Mouse (Mus musculus) lung, postnatal 0 days (tissue): ENCODE results near the gene Gm9913. TPM values are rescaled to one million over a fixed set of nuclear protein-coding genes. Genes with fewer than 3 reads are reported as not detected.

ENCODE experiments used
- ATAC-seq: fragments of 200-750 bp; cut with Nextera tagmentation; 2 replicates; pipeline ENCODE4 v1.8.0; 2017; ENCODE audit warnings: moderate library complexity
- DNase-seq: peaks from one replicate; pipeline ENCODE4 v3.0.0-alpha.2; 2016; ENCODE audit warnings: low spot score
- H3K27ac ChIP-seq: fragments of 300-500 bp; sonication (generic); 2 replicates; pipeline ENCODE4 v1.5.1; 2014; ENCODE audit warnings: antibody characterized with exemption, mild to moderate bottlenecking, low read length, mixed read lengths
- H3K27me3 ChIP-seq: fragments of 300-500 bp; sonication (generic); replicated peaks from 2 replicates; pipeline ENCODE4 v1.6.1; 2014; ENCODE audit warnings: low read length, mixed read lengths; ENCODE audit not compliant: insufficient read depth
- H3K36me3 ChIP-seq: fragments of 300-500 bp; sonication (generic); 2 replicates; pipeline ENCODE4 v1.6.1; 2014; ENCODE audit warnings: low read length, mixed read lengths; ENCODE audit not compliant: insufficient read depth
- H3K4me1 ChIP-seq: fragments of 300-500 bp; sonication (generic); 2 replicates; pipeline ENCODE4 v1.6.1; 2014; ENCODE audit warnings: antibody characterized with exemption, low read depth, low read length, mixed read lengths; ENCODE audit not compliant: insufficient read depth
- H3K4me2 ChIP-seq: fragments of 300-500 bp; sonication (generic); replicated peaks from 2 replicates; pipeline ENCODE4 v1.6.1; 2014; ENCODE audit warnings: low read depth, mild to moderate bottlenecking, low read length, moderate library complexity, mixed read lengths
- H3K4me3 ChIP-seq: fragments of 300-500 bp; sonication (generic); 2 replicates; pipeline ENCODE4 v1.5.1; 2014; ENCODE audit warnings: low read depth, low read length
- H3K9ac ChIP-seq: fragments of 300-500 bp; sonication (generic); replicated peaks from 2 replicates; pipeline ENCODE4 v1.6.1; 2014; ENCODE audit warnings: low read depth, mild to moderate bottlenecking
- H3K9me3 ChIP-seq: fragments of 300-500 bp; sonication (generic); 2 replicates; pipeline ENCODE4 v1.6.1; 2016; ENCODE audit warnings: low read length, mixed read lengths
- CTCF ChIP-seq: IDR thresholded peaks from 2 replicates; pipeline ENCODE4 v1.5.1; 2016; ENCODE audit warnings: antibody characterized with exemption, mild to moderate bottlenecking
- EP300 ChIP-seq: IDR thresholded peaks from 2 replicates; pipeline ENCODE4 v1.6.1; 2016; ENCODE audit warnings: antibody characterized with exemption, mild to moderate bottlenecking, control low read depth
- WGBS: fragments of 180-500 bp; shearing (Covaris S2); extraction: QIAGEN DNeasy Blood & Tissue Kit; methylation state at CpG from one replicate; pipeline ENCODE4 v1.1.7; 2014; 5-methylcytosine and 5-hydroxymethylcytosine counted together
- polyA plus RNA-seq: library from polyadenylated mRNA; unstranded; fragments of >200 nt; fragmentation: Nextera tagmentation; extraction: Ambion mirVana; gene quantifications from 2 replicates; pipeline ENCODE4 v1.2.1, GENCODE M21; 2015

The Gm9913 gene
- polyA plus RNA-seq, 1 experiment from 2014 or later = 0.68 TPM

- 76% methylated on average over 4 of the region's 4 CpGs for WGBS
- Histone ChIP-seq H3K4me3 (no peak overlapping the region), H3K27me3 (no peaks in the 10 kb centered on the region), H3K9me3 (no peaks in the 10 kb centered on the region), H3K4me2 (no peak overlapping the region), H3K4me1 (peaks cover 5% of the 10 kb centered on the region; the same call in 1 of the 2 replicates), H3K27ac (no peak overlapping the region), H3K9ac (no peak overlapping the region), H3K36me3 (peaks cover 9% of the 10 kb centered on the region; the same call in 1 of the 2 replicates)
- DNase-seq (no peak), ATAC-seq (no peak)
- TF ChIP-seq EP300 = no peak
- TF ChIP-seq CTCF = no peak
Observed at GRCm38 (mm10) chr2:125471721-125472120, 33.2 kb upstream of the Gm9913 start.

- Histone ChIP-seq H3K4me2 (no peak overlapping the region), H3K27me3 (no peaks in the 10 kb centered on the region), H3K9me3 (no peaks in the 10 kb centered on the region), H3K4me1 (peaks cover 5% of the 10 kb centered on the region; the same call in 1 of the 2 replicates), H3K9ac (no peak overlapping the region), H3K36me3 (peaks cover 3% of the 10 kb centered on the region; the same call in 1 of the 2 replicates), H3K4me3 (no peak overlapping the region), H3K27ac (no peak overlapping the region; the same call in 1 of the 2 replicates)
- ATAC-seq (no peak), DNase-seq (peak; percentile 44)
- WGBS = 27% methylated on average over 2 of the region's 2 CpGs
- 0 out of 2 replicates have a peak, but pooled peaks have one; percentile 41 for TF ChIP-seq EP300
- no peak for TF ChIP-seq CTCF
Observed at GRCm38 (mm10) chr2:125473228-125473627, 31.7 kb upstream of the Gm9913 start.

GRCm38 (mm10) chr2:125474690-125475089 lies 30.2 kb upstream of the Gm9913 start:
- Histone ChIP-seq H3K9me3 (no peaks in the 10 kb centered on the region), H3K27me3 (no peaks in the 10 kb centered on the region), H3K36me3 (no peaks in the 10 kb centered on the region), H3K4me2 (no peak overlapping the region), H3K4me1 (peaks cover 7% of the 10 kb centered on the region; the same call in 1 of the 2 replicates), H3K4me3 (no peak overlapping the region), H3K9ac (no peak overlapping the region), H3K27ac (no peak overlapping the region)
- ATAC-seq (no peak), DNase-seq (no peak)
- WGBS = 64% methylated on average over 5 of the region's 5 CpGs
- no peak for TF ChIP-seq EP300
- no peak for TF ChIP-seq CTCF

- Histone ChIP-seq H3K9ac (no peak overlapping the region), H3K9me3 (no peaks in the 10 kb centered on the region), H3K27ac (no peak overlapping the region), H3K4me2 (no peak overlapping the region), H3K36me3 (no peaks in the 10 kb centered on the region), H3K4me1 (peaks cover 7% of the 10 kb centered on the region; the same call in 1 of the 2 replicates), H3K27me3 (no peaks in the 10 kb centered on the region), H3K4me3 (no peak overlapping the region)
- DNase-seq (peak; percentile 49), ATAC-seq (peak; percentile 16)
- TF ChIP-seq EP300 = no peak
- TF ChIP-seq CTCF = no peak
- 50% methylated on average over 3 of the region's 3 CpGs for WGBS
Observed at GRCm38 (mm10) chr2:125476231-125476630, 28.7 kb upstream of the Gm9913 start.

GRCm38 (mm10) chr2:125477367-125477766 lies 27.5 kb upstream of the Gm9913 start:
- no peaks in the 10 kb centered on the region for H3K27me3 ChIP-seq
- H3K4me2 ChIP-seq = no peak overlapping the region
- H3K4me3 ChIP-seq = no peak overlapping the region
- no peak for TF ChIP-seq CTCF
- no peak for TF ChIP-seq EP300
- H3K27ac ChIP-seq = 0 out of 2 replicates have a peak overlapping the region, but pooled peaks have one; percentile 4
- ATAC-seq (no peak), DNase-seq (no peak)
- no peak overlapping the region for H3K9ac ChIP-seq
- H3K9me3 ChIP-seq = no peaks in the 10 kb centered on the region
- H3K4me1 ChIP-seq = peaks cover 7% of the 10 kb centered on the region; the same call in 1 of the 2 replicates
- WGBS = 80% methylated on average over 3 of the region's 3 CpGs
- no peaks in the 10 kb centered on the region for H3K36me3 ChIP-seq

- H3K9ac ChIP-seq = no peak overlapping the region
- no peak overlapping the region for H3K4me3 ChIP-seq
- TF ChIP-seq EP300 (no peak), CTCF (no peak)
- 49% methylated on average over 4 of the region's 4 CpGs for WGBS
- H3K4me2 ChIP-seq = no peak overlapping the region
- no peak for DNase-seq
- H3K27ac ChIP-seq = peak overlapping the region; percentile 47; the same call in 1 of the 2 replicates
- no peaks in the 10 kb centered on the region for H3K36me3 ChIP-seq
- ATAC-seq = no peak
- H3K9me3 ChIP-seq = no peaks in the 10 kb centered on the region
- H3K27me3 ChIP-seq = no peaks in the 10 kb centered on the region
- peaks cover 3% of the 10 kb centered on the region; the same call in 1 of the 2 replicates for H3K4me1 ChIP-seq
Observed at GRCm38 (mm10) chr2:125478705-125479104, 26.2 kb upstream of the Gm9913 start.
